Mouse (Mus musculus) limb, embryonic 11.5 days (tissue): ENCODE results near the gene Sec23a. TPM values are rescaled to one million over a fixed set of nuclear protein-coding genes. Genes with fewer than 3 reads are reported as not detected.

Source experiments
- ATAC-seq: fragments of 200-750 bp; cut with Nextera tagmentation; 2 replicates; pipeline ENCODE4 v1.8.0; 2017; ENCODE audit warnings: low read depth; ENCODE audit not compliant: insufficient number of reproducible peaks, low FRiP score, low TSS enrichment
- DNase-seq: peaks from one replicate; pipeline ENCODE4 v3.0.0-alpha.2; 2015; ENCODE audit warnings: low spot score
- H3K27ac ChIP-seq: fragments of 300-500 bp; sonication (generic); replicated peaks from 2 replicates; pipeline ENCODE4 v1.5.1; 2014; ENCODE audit warnings: low read depth, mild to moderate bottlenecking, low read length
- H3K27me3 ChIP-seq: fragments of 300-500 bp; sonication (generic); 2 replicates; pipeline ENCODE4 v1.6.1; 2014; ENCODE audit warnings: mild to moderate bottlenecking, low read length, mixed read lengths; ENCODE audit not compliant: control insufficient read depth, insufficient read depth
- H3K36me3 ChIP-seq: fragments of 300-500 bp; sonication (generic); 2 replicates; pipeline ENCODE4 v1.6.1; 2014; ENCODE audit warnings: mild to moderate bottlenecking, low read length, moderate library complexity, mixed read lengths; ENCODE audit not compliant: control insufficient read depth, insufficient read depth
- H3K4me1 ChIP-seq: fragments of 300-500 bp; sonication (generic); 2 replicates; pipeline ENCODE4 v1.6.1; 2014; ENCODE audit warnings: low read length, mixed read lengths; ENCODE audit not compliant: control insufficient read depth, insufficient read depth
- H3K4me2 ChIP-seq: fragments of 300-500 bp; sonication (generic); 2 replicates; pipeline ENCODE4 v1.6.1; 2014; ENCODE audit warnings: low read depth, mild to moderate bottlenecking, moderate library complexity; ENCODE audit not compliant: severe bottlenecking
- H3K4me3 ChIP-seq: fragments of 300-500 bp; sonication (generic); 2 replicates; pipeline ENCODE4 v1.5.1; 2014; ENCODE audit warnings: low read depth, low read length
- H3K9ac ChIP-seq: fragments of 300-500 bp; sonication (generic); 2 replicates; pipeline ENCODE4 v1.6.1; 2014; ENCODE audit warnings: mild to moderate bottlenecking, low read length
- H3K9me3 ChIP-seq: fragments of 300-500 bp; sonication (generic); 2 replicates; pipeline ENCODE4 v1.6.1; 2016; ENCODE audit warnings: low read length; ENCODE audit not compliant: control insufficient read depth
- WGBS: fragments of 180-500 bp; shearing (Covaris S2); extraction: QIAGEN DNeasy Blood & Tissue Kit; methylation state at CpG from one replicate; pipeline ENCODE4 v1.1.7; 2014; 5-methylcytosine and 5-hydroxymethylcytosine counted together
- polyA plus RNA-seq: library from polyadenylated mRNA; unstranded; fragments of >200 nt; fragmentation: Nextera tagmentation; extraction: Ambion mirVana; gene quantifications from 2 replicates; pipeline ENCODE4 v1.2.1, GENCODE M21; 2014

The Sec23a gene
- polyA plus RNA-seq, 1 experiment from 2014 or later, result 87.1 TPM

DNA sequence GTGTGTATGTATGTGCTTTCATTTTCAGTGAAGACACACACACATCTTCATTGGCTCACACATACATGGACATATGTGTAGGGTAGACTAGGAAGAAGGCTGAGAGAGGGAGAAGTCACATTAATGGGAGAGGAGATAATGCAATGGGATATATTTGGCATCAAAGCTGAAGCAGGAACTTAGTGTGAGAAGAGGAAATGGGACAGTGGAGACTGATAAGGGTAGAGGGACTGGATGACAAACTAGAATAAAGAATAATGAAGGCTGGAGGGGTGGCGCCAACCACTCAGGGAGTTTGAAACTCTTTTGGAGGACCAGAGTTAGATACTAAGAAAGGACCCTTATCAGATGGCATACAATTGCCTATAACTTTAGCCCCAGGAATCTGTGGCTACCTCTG is 51.0 kb downstream of the Sec23a start:
- Histone ChIP-seq H3K4me2 (no peak overlapping the region), H3K4me1 (no peaks in the 10 kb centered on the region), H3K9ac (no peak overlapping the region), H3K36me3 (no peaks in the 10 kb centered on the region; the same call in 1 of the 2 replicates), H3K9me3 (no peaks in the 10 kb centered on the region), H3K4me3 (no peak overlapping the region), H3K27me3 (no peaks in the 10 kb centered on the region), H3K27ac (no peak overlapping the region)
- ATAC-seq (no peak), DNase-seq (no peak)
- 89% methylated on average over 1 of the region's 1 CpGs for whole genome bisulfite sequencing

GRCm38 (mm10) chr12:58956624-58957023 is 55.2 kb downstream of the Sec23a start:
- H3K4me3 ChIP-seq, result no peak overlapping the region
- H3K27me3 ChIP-seq, result no peaks in the 10 kb centered on the region
- 56% methylated on average over 7 of the region's 7 CpGs for WGBS
- no peak for DNase-seq
- no peaks in the 10 kb centered on the region for H3K9me3 ChIP-seq
- ATAC-seq, result no peak
- H3K9ac ChIP-seq, result no peak overlapping the region
- H3K36me3 ChIP-seq, result no peaks in the 10 kb centered on the region
- H3K4me1 ChIP-seq, result no peaks in the 10 kb centered on the region
- no peak overlapping the region for H3K27ac ChIP-seq
- H3K4me2 ChIP-seq, result no peak overlapping the region

GRCm38 (mm10) chr12:58956162-58956561 is 55.7 kb downstream of the Sec23a start:
- H3K4me3 ChIP-seq, result no peak overlapping the region
- H3K9me3 ChIP-seq, result no peaks in the 10 kb centered on the region
- 85% methylated on average over 7 of the region's 7 CpGs for WGBS
- H3K9ac ChIP-seq, result no peak overlapping the region
- H3K4me2 ChIP-seq, result no peak overlapping the region
- no peak for DNase-seq
- H3K27me3 ChIP-seq, result no peaks in the 10 kb centered on the region
- no peak for ATAC-seq
- no peak overlapping the region for H3K27ac ChIP-seq
- no peaks in the 10 kb centered on the region for H3K36me3 ChIP-seq
- no peaks in the 10 kb centered on the region for H3K4me1 ChIP-seq

GRCm38 (mm10) chr12:58947879-58948278 is 63.9 kb downstream of the Sec23a start:
- no peak for ATAC-seq
- H3K4me3 ChIP-seq, result no peak overlapping the region
- WGBS, result 88% methylated on average over 6 of the region's 6 CpGs
- DNase-seq, result no peak
- no peaks in the 10 kb centered on the region for H3K36me3 ChIP-seq
- H3K27me3 ChIP-seq, result no peaks in the 10 kb centered on the region
- no peaks in the 10 kb centered on the region for H3K4me1 ChIP-seq
- no peak overlapping the region for H3K27ac ChIP-seq
- no peaks in the 10 kb centered on the region for H3K9me3 ChIP-seq
- H3K9ac ChIP-seq, result no peak overlapping the region
- no peak overlapping the region for H3K4me2 ChIP-seq

DNA sequence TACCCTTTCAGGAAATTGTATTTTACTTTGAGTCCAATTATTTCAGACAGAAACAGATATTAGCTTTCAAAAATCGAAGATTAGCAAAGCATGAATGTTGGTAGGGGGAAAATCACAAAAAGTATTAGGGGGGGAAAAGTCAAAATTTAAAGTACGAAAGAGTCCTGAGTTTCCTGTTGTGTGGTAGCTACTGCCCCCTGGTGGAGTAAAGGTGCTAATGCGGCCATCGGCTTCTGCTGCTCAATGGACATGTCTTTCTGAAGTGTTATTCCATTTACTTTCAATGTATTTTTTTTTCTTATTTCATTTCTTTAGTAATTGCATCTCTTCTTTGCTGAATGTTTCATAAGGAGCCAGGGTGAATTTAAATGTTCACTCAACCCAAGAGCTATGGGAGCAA is 64.6 kb downstream of the Sec23a start:
- Histone ChIP-seq H3K9ac (no peak overlapping the region), H3K27ac (no peak overlapping the region), H3K4me1 (no peaks in the 10 kb centered on the region), H3K27me3 (no peaks in the 10 kb centered on the region), H3K9me3 (no peaks in the 10 kb centered on the region), H3K4me3 (no peak overlapping the region), H3K4me2 (no peak overlapping the region), H3K36me3 (no peaks in the 10 kb centered on the region)
- peak; percentile 77 for DNase-seq
- no peak for ATAC-seq
- WGBS, result 21% methylated on average over 4 of the region's 4 CpGs

- H3K9ac ChIP-seq, result no peak overlapping the region
- WGBS, result 34% methylated on average over 4 of the region's 4 CpGs
- H3K9me3 ChIP-seq, result no peaks in the 10 kb centered on the region
- H3K4me1 ChIP-seq, result no peaks in the 10 kb centered on the region
- H3K4me2 ChIP-seq, result no peak overlapping the region
- no peak overlapping the region for H3K27ac ChIP-seq
- no peaks in the 10 kb centered on the region for H3K27me3 ChIP-seq
- DNase-seq, result no peak
- no peak overlapping the region for H3K4me3 ChIP-seq
- ATAC-seq, result no peak
- H3K36me3 ChIP-seq, result no peaks in the 10 kb centered on the region
These were observed 69.3 kb downstream of the Sec23a start for GRCm38 (mm10) chr12:58942544-58942943.

GRCm38 (mm10) chr12:58934580-58934979 is 77.2 kb downstream of the Sec23a start:
- Histone ChIP-seq H3K27ac (no peak overlapping the region), H3K9ac (no peak overlapping the region)
- WGBS, result 70% methylated on average over 4 of the region's 4 CpGs

GRCm38 (mm10) chr12:58924996-58925395 is 86.8 kb downstream of the Sec23a start:
- no peak for ATAC-seq

More at GRCm38 (mm10) chr12:58934580-58934979, 77.2 kb downstream of the Sec23a start:
- Histone ChIP-seq H3K4me3 (no peak overlapping the region), H3K27me3 (no peaks in the 10 kb centered on the region), H3K36me3 (no peaks in the 10 kb centered on the region), H3K9me3 (no peaks in the 10 kb centered on the region), H3K4me1 (no peaks in the 10 kb centered on the region), H3K4me2 (no peak overlapping the region)
- ATAC-seq, result no peak
- DNase-seq, result no peak

GRCm38 (mm10) chr12:58924025-58924424 is 87.8 kb downstream of the Sec23a start:
- no peak overlapping the region for H3K4me2 ChIP-seq
- 65% methylated on average over 3 of the region's 3 CpGs for WGBS
- no peaks in the 10 kb centered on the region for H3K4me1 ChIP-seq
- H3K9me3 ChIP-seq, result no peaks in the 10 kb centered on the region
- H3K4me3 ChIP-seq, result no peak overlapping the region
- H3K27ac ChIP-seq, result no peak overlapping the region
- no peaks in the 10 kb centered on the region for H3K36me3 ChIP-seq
- no peak overlapping the region for H3K9ac ChIP-seq
- ATAC-seq (no peak), DNase-seq (peak; percentile 55)
- no peaks in the 10 kb centered on the region for H3K27me3 ChIP-seq

More at GRCm38 (mm10) chr12:58924996-58925395, 86.8 kb downstream of the Sec23a start:
- DNase-seq, result no peak
- H3K27me3 ChIP-seq, result no peaks in the 10 kb centered on the region
- WGBS, result 91% methylated on average over 15 of the region's 15 CpGs
- H3K9me3 ChIP-seq, result no peaks in the 10 kb centered on the region
- no peak overlapping the region for H3K4me3 ChIP-seq
- H3K4me2 ChIP-seq, result no peak overlapping the region
- H3K9ac ChIP-seq, result no peak overlapping the region
- no peak overlapping the region for H3K27ac ChIP-seq
- no peaks in the 10 kb centered on the region for H3K36me3 ChIP-seq
- H3K4me1 ChIP-seq, result no peaks in the 10 kb centered on the region
